Mouse (Mus musculus) hindbrain, embryonic 12.5 days (tissue): Measurements from ENCODE around the gene Cnksr1. TPM values are rescaled to one million over a fixed set of nuclear protein-coding genes. Genes with fewer than 3 reads are reported as not detected.

Experiments used
- ATAC-seq: fragments of 200-750 bp; cut with Nextera tagmentation; 2 replicates; pipeline ENCODE4 v1.8.0; 2017; ENCODE audit warnings: moderate TSS enrichment; ENCODE audit not compliant: low FRiP score
- H3K27ac ChIP-seq: fragments of 300-500 bp; sonication (generic); 2 replicates; pipeline ENCODE4 v1.5.1; 2016; ENCODE audit warnings: mild to moderate bottlenecking
- H3K27me3 ChIP-seq: fragments of 300-500 bp; sonication (generic); 2 replicates; pipeline ENCODE4 v1.6.1; 2016; ENCODE audit warnings: mild to moderate bottlenecking
- H3K36me3 ChIP-seq: fragments of 300-500 bp; sonication (generic); 2 replicates; pipeline ENCODE4 v1.6.1; 2016; ENCODE audit warnings: mild to moderate bottlenecking
- H3K4me1 ChIP-seq: fragments of 300-500 bp; sonication (generic); 2 replicates; pipeline ENCODE4 v1.6.1; 2016
- H3K4me2 ChIP-seq: fragments of 300-500 bp; sonication (generic); replicated peaks from 2 replicates; pipeline ENCODE4 v1.6.1; 2016; ENCODE audit warnings: mild to moderate bottlenecking
- H3K4me3 ChIP-seq: fragments of 300-500 bp; sonication (generic); 2 replicates; pipeline ENCODE4 v1.5.1; 2016; ENCODE audit warnings: mild to moderate bottlenecking
- H3K9ac ChIP-seq: fragments of 300-500 bp; sonication (generic); 2 replicates; pipeline ENCODE4 v1.6.1; 2016; ENCODE audit warnings: mild to moderate bottlenecking, moderate library complexity
- H3K9me3 ChIP-seq: fragments of 300-500 bp; sonication (generic); replicated peaks from 2 replicates; pipeline ENCODE4 v1.6.1; 2016; ENCODE audit warnings: mild to moderate bottlenecking
- WGBS: fragments of 180-500 bp; shearing (Covaris S2); methylation state at CpG from one replicate; pipeline ENCODE4 v1.1.7; 2016; 5-methylcytosine and 5-hydroxymethylcytosine counted together
- polyA plus RNA-seq: library from polyadenylated mRNA; unstranded; fragments of >200 nt; fragmentation: Nextera tagmentation; extraction: Ambion mirVana; gene quantifications from 2 replicates; pipeline ENCODE4 v1.2.1, GENCODE M21; 2016

The Cnksr1 gene
- polyA plus RNA-seq, 1 experiment from 2014 or later, result 1.3 TPM

DNA sequence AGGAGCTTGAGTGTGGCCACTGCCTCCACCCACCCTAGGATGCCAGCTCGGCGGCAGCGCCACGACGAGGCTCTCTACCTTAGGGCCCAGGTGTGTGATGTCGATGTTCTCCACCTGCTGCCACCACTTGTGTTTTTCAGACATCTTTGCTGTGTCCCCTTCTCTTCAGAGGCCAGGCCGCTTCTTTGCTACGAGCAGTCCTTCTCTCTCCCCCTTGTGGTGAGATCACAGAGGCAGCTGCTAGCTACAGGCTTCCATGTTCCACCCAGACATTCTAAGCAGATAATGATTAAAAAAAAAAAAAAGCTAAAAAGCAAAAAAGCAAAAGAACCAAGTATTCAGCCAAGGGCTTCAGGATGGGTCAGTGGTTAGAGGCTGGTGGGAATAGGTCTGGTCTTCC lies 11.0 kb downstream of the Cnksr1 start, which contains the start of gene Catsper4:
Catsper4 (minus strand) TSS at position 190 of the 400 bp plus-strand sequence.
- Histone ChIP-seq H3K4me3 (no peak within 1 kb of the TSS), H3K4me1 (no peaks in the 10 kb centered on the region), H3K9ac (no peak within 1 kb of the TSS), H3K27ac (no peak within 1 kb of the TSS), H3K9me3 (no peaks in the 10 kb centered on the region), H3K27me3 (0 out of 2 replicates have a peak, but pooled peaks cover 2% of the 10 kb centered on the region), H3K36me3 (no peaks in the 10 kb centered on the region), H3K4me2 (no peak within 1 kb of the TSS)
- WGBS, result 66% methylated on average over 8 of the region's 8 CpGs
- no peak for ATAC-seq

GRCm38 (mm10) chr4:134222793-134223600 lies 15.2 kb downstream of the Cnksr1 start:
- ATAC-seq, result no peak
- no peak overlapping the region for H3K27ac ChIP-seq
- no peak overlapping the region for H3K4me3 ChIP-seq
- 59% methylated on average over 11 of the region's 11 CpGs for WGBS
- H3K4me2 ChIP-seq, result no peak overlapping the region
- H3K27me3 ChIP-seq, result 0 out of 2 replicates have a peak, but pooled peaks cover 2% of the 10 kb centered on the region
- no peaks in the 10 kb centered on the region for H3K36me3 ChIP-seq
- no peaks in the 10 kb centered on the region for H3K9me3 ChIP-seq
- H3K9ac ChIP-seq, result no peak overlapping the region
- no peaks in the 10 kb centered on the region for H3K4me1 ChIP-seq

GRCm38 (mm10) chr4:134206488-134207053 lies 31.6 kb downstream of the Cnksr1 start:
- no peaks in the 10 kb centered on the region for H3K9me3 ChIP-seq
- no peaks in the 10 kb centered on the region for H3K27me3 ChIP-seq
- no peak overlapping the region for H3K4me3 ChIP-seq
- H3K4me2 ChIP-seq, result no peak overlapping the region
- no peak overlapping the region for H3K9ac ChIP-seq
- no peak overlapping the region for H3K27ac ChIP-seq
- no peak for ATAC-seq
- 63% methylated on average over 6 of the region's 6 CpGs for WGBS
- no peaks in the 10 kb centered on the region for H3K4me1 ChIP-seq
- no peaks in the 10 kb centered on the region for H3K36me3 ChIP-seq

DNA sequence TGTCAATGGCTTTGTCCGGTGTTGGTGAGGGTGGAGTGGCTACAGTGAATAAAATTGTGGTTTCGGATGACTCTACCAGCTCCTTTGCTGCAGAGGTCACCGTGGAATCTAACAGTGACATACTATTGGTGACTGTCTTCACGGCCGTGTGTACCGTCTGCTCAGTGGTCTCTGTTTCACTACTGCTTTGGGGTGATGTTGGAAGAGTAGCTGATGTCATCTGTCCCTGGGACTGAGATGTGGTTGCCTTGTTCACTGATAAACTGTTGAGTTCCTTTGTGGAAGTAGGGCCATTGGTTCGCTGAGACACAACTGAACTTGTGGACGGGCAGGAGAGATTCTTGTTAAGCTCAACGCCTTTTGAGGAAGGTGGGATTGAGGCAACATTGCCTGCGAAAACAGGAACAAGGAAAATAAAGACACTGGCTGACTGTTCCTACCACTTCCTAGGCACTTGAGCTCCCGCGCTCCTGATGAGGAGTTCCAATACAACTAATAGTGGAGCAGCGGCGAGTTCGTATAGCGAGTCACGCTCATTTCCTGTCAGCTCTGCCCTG lies 34.8 kb downstream of the Cnksr1 start:
- H3K27ac ChIP-seq, result no peak overlapping the region
- WGBS, result 87% methylated on average over 17 of the region's 17 CpGs
- no peaks in the 10 kb centered on the region for H3K4me1 ChIP-seq
- no peak overlapping the region for H3K9ac ChIP-seq
- no peaks in the 10 kb centered on the region for H3K27me3 ChIP-seq
- H3K4me2 ChIP-seq, result no peak overlapping the region
- H3K9me3 ChIP-seq, result no peaks in the 10 kb centered on the region
- no peak overlapping the region for H3K4me3 ChIP-seq
- ATAC-seq, result no peak
- H3K36me3 ChIP-seq, result no peaks in the 10 kb centered on the region

GRCm38 (mm10) chr4:134202904-134203303 lies 35.3 kb downstream of the Cnksr1 start, which contains the start of gene Gm7534:
Gm7534 (minus strand) TSS chr4:134203004.
- no peaks in the 10 kb centered on the region for H3K9me3 ChIP-seq
- ATAC-seq, result no peak
- H3K27me3 ChIP-seq, result no peaks in the 10 kb centered on the region
- no peak within 1 kb of the TSS for H3K4me2 ChIP-seq
- H3K4me3 ChIP-seq, result no peak within 1 kb of the TSS
- H3K4me1 ChIP-seq, result no peaks in the 10 kb centered on the region
- H3K36me3 ChIP-seq, result no peaks in the 10 kb centered on the region
- no peak within 1 kb of the TSS for H3K27ac ChIP-seq
- WGBS, result 88% methylated on average over 4 of the region's 4 CpGs
- H3K9ac ChIP-seq, result no peak within 1 kb of the TSS

DNA sequence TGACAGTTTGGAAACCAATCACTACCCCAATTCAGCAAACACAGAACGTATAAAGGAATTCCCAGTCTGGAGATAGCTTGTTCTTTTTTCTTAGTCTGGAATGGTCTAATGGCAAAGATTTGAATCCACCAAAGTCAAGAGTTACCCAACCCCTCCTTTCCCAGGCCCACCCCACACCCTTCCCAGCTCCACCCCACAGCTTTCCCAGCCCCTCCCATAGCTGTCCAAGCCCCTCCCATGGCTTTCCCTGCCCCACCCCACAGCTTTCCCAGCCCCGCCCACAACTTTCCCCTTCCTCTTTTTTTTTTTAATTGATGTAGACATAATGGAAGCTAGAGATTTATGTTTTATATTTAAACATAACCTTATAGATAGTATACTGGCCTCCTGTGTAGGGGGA lies 38.8 kb downstream of the Cnksr1 start:
- ATAC-seq, result no peak
- Histone ChIP-seq H3K36me3 (no peaks in the 10 kb centered on the region), H3K9me3 (no peaks in the 10 kb centered on the region), H3K27ac (no peak overlapping the region), H3K27me3 (no peaks in the 10 kb centered on the region), H3K9ac (no peak overlapping the region), H3K4me2 (no peak overlapping the region), H3K4me1 (no peaks in the 10 kb centered on the region), H3K4me3 (no peak overlapping the region)
- 79% methylated on average over 2 of the region's 2 CpGs for WGBS

GRCm38 (mm10) chr4:134186268-134186667 lies 51.9 kb downstream of the Cnksr1 start:
- H3K4me2 ChIP-seq, result peak overlapping the region; percentile 69
- H3K4me3 ChIP-seq, result peak overlapping the region; percentile 69
- no peaks in the 10 kb centered on the region for H3K9me3 ChIP-seq
- peak overlapping the region; percentile 83 for H3K9ac ChIP-seq
- ATAC-seq, result peak; percentile 2; the same call in 1 of the 2 replicates
- no peaks in the 10 kb centered on the region for H3K36me3 ChIP-seq
- H3K27ac ChIP-seq, result peak overlapping the region; percentile 81
- H3K4me1 ChIP-seq, result peaks cover 9% of the 10 kb centered on the region
- H3K27me3 ChIP-seq, result no peaks in the 10 kb centered on the region; the same call in 1 of the 2 replicates
- WGBS, result under 1% methylated on average over 22 of the region's 22 CpGs

- peak overlapping the region; percentile 83 for H3K9ac ChIP-seq
- H3K4me2 ChIP-seq, result peak overlapping the region; percentile 69
- no peak overlapping the region for H3K27ac ChIP-seq
- H3K4me1 ChIP-seq, result peaks cover 9% of the 10 kb centered on the region
- 83% methylated on average over 3 of the region's 3 CpGs for WGBS
- H3K4me3 ChIP-seq, result peak overlapping the region; percentile 69
- no peak for ATAC-seq
- no peaks in the 10 kb centered on the region; the same call in 1 of the 2 replicates for H3K27me3 ChIP-seq
- H3K36me3 ChIP-seq, result no peaks in the 10 kb centered on the region
- no peaks in the 10 kb centered on the region for H3K9me3 ChIP-seq
Measured at GRCm38 (mm10) chr4:134185569-134185968, 52.6 kb downstream of the Cnksr1 start.

DNA sequence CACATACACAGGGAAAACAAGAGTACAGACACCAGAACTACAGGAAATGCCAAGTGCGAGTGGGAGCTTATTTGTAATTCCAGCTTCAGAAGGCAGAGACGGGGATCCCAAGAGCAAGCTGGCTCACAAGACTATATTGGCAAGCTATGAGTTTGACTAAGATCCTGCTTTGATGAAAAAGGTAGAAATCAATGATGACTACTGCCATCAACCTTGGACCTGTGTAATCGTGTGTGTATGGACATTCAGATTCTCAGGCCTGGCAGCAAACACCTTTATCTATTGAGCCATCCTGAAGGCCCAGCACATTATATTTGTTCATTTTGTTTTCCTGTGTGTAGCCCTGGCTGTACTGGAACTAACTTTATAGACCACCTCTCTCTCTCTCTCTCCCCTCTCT lies 54.5 kb downstream of the Cnksr1 start:
- Histone ChIP-seq H3K36me3 (no peaks in the 10 kb centered on the region), H3K27me3 (no peaks in the 10 kb centered on the region), H3K4me1 (peaks cover 9% of the 10 kb centered on the region), H3K4me3 (no peak overlapping the region), H3K4me2 (no peak overlapping the region), H3K27ac (no peak overlapping the region), H3K9ac (no peak overlapping the region), H3K9me3 (no peaks in the 10 kb centered on the region)
- 90% methylated on average over 3 of the region's 3 CpGs for WGBS
- no peak for ATAC-seq

DNA sequence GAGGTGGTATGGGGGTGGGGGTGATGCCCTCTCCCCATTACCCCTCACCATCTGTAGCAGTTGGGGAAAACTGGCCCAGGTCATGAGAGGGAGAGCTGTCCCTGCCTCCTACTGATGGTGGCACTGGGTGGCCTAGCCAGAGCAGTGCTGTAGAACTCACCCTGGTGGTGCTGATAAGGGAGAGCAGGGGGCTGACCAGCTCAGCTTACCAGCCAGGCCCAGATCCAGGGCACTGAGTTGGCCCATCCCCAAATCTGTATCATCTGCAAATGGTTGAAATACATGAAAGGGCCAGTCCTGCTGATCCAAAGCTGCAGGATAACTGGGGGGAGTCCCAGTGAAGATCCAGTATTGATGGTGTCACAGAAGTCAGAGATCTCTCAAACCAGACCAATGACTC lies 56.4 kb downstream of the Cnksr1 start:
- H3K4me3 ChIP-seq, result no peak overlapping the region
- H3K36me3 ChIP-seq, result no peaks in the 10 kb centered on the region
- no peaks in the 10 kb centered on the region for H3K9me3 ChIP-seq
- no peaks in the 10 kb centered on the region for H3K27me3 ChIP-seq
- no peak overlapping the region for H3K27ac ChIP-seq
- H3K4me1 ChIP-seq, result peaks cover 9% of the 10 kb centered on the region
- H3K4me2 ChIP-seq, result no peak overlapping the region
- no peak overlapping the region for H3K9ac ChIP-seq
- ATAC-seq, result no peak

DNA sequence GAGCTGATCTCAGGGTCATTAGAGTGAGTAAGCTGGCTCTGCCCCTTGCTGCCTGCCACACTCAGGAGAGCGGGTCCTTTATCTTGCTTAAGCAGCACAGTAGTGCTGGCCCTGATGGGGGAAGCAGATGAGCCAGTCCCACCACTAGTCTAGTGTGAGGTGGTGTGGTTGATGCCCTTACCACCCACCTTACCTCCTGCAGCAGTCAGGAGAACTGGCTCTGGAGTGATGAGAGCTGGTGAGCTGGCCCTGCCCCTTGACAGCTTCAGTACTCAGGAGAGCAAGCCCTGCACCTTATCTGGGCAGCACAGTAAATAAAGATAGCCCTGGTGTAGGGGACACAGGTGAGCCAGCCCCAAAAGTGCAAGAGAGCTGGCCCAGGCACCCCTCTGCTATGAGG lies 57.1 kb downstream of the Cnksr1 start:
- no peak overlapping the region for H3K27ac ChIP-seq
- H3K9ac ChIP-seq, result no peak overlapping the region
- no peaks in the 10 kb centered on the region for H3K9me3 ChIP-seq
- H3K4me2 ChIP-seq, result no peak overlapping the region
- WGBS, result 93% methylated on average over 1 of the region's 1 CpGs
- no peak for ATAC-seq
- H3K4me1 ChIP-seq, result peaks cover 8% of the 10 kb centered on the region
- H3K27me3 ChIP-seq, result no peaks in the 10 kb centered on the region
- no peak overlapping the region for H3K4me3 ChIP-seq
- no peaks in the 10 kb centered on the region for H3K36me3 ChIP-seq
